Mouse (Mus musculus) midbrain, postnatal 0 days (tissue): ENCODE results near the gene Cd63. TPM values are rescaled to one million over a fixed set of nuclear protein-coding genes. Genes with fewer than 3 reads are reported as not detected.
A peak's percentile ranks its signal among the peaks of the same experiment; 100 is the strongest.

Experiments
- ATAC-seq: fragments of 200-750 bp; cut with Nextera tagmentation; 2 replicates; pipeline ENCODE4 v1.8.0; 2017; ENCODE audit warnings: moderate number of reproducible peaks, mild to moderate bottlenecking, moderate TSS enrichment, moderate library complexity; ENCODE audit not compliant: low FRiP score
- DNase-seq: peaks from one replicate; pipeline ENCODE4 v3.0.0-alpha.2; 2015; ENCODE audit warnings: low spot score
- H3K27ac ChIP-seq: fragments of 300-500 bp; sonication (generic); 2 replicates; pipeline ENCODE4 v1.5.1; 2014; ENCODE audit warnings: low read depth, mild to moderate bottlenecking, low read length, mixed read lengths
- H3K27me3 ChIP-seq: fragments of 300-500 bp; sonication (generic); 2 replicates; pipeline ENCODE4 v1.6.1; 2014; ENCODE audit warnings: low read length, control low read depth, mixed read lengths; ENCODE audit not compliant: insufficient read depth
- H3K36me3 ChIP-seq: fragments of 300-500 bp; sonication (generic); 2 replicates; pipeline ENCODE4 v1.6.1; 2014; ENCODE audit warnings: low read length, control low read depth, mixed read lengths; ENCODE audit not compliant: insufficient read depth
- H3K4me1 ChIP-seq: fragments of 300-500 bp; sonication (generic); 2 replicates; pipeline ENCODE4 v1.6.1; 2014; ENCODE audit warnings: mild to moderate bottlenecking, control low read depth, antibody characterized with exemption, low read length, mixed read lengths; ENCODE audit not compliant: insufficient read depth
- H3K4me2 ChIP-seq: fragments of 300-500 bp; sonication (generic); 2 replicates; pipeline ENCODE4 v1.6.1; 2014; ENCODE audit warnings: low read depth, mild to moderate bottlenecking, low read length, mixed read lengths; ENCODE audit not compliant: poor library complexity, severe bottlenecking
- H3K4me3 ChIP-seq: fragments of 300-500 bp; sonication (generic); 2 replicates; pipeline ENCODE4 v1.5.1; 2014; ENCODE audit warnings: low read depth, mild to moderate bottlenecking, low read length, moderate library complexity
- H3K9ac ChIP-seq: fragments of 300-500 bp; sonication (generic); replicated peaks from 2 replicates; pipeline ENCODE4 v1.6.1; 2014; ENCODE audit warnings: mild to moderate bottlenecking, low read length, moderate library complexity, mixed read lengths; ENCODE audit not compliant: poor library complexity, severe bottlenecking
- H3K9me3 ChIP-seq: fragments of 300-500 bp; sonication (generic); 2 replicates; pipeline ENCODE4 v1.6.1; 2016; ENCODE audit warnings: low read length, control low read depth
- CTCF ChIP-seq: IDR thresholded peaks from 2 replicates; pipeline ENCODE4 v1.5.1; 2016; ENCODE audit warnings: antibody characterized with exemption, mild to moderate bottlenecking
- WGBS: fragments of 180-500 bp; shearing (Covaris S2); extraction: QIAGEN DNeasy Blood & Tissue Kit; methylation state at CpG from one replicate; pipeline ENCODE4 v1.1.7; 2014; 5-methylcytosine and 5-hydroxymethylcytosine counted together
- polyA plus RNA-seq: library from polyadenylated mRNA; unstranded; fragments of >200 nt; fragmentation: Nextera tagmentation; extraction: Ambion mirVana; gene quantifications from 2 replicates; pipeline ENCODE4 v1.2.1, GENCODE M21; 2015
- total RNA-seq: library from RNA; depleted of rRNA; stranded (reverse); fragments of >200 nt; gene quantifications from 2 replicates; pipeline ENCODE4 v1.2.3, GENCODE M21; 2014

The Cd63 gene
- total and polyA plus RNA-seq, 2 experiments from 2014 or later: 16.6 to 238 TPM

DNA sequence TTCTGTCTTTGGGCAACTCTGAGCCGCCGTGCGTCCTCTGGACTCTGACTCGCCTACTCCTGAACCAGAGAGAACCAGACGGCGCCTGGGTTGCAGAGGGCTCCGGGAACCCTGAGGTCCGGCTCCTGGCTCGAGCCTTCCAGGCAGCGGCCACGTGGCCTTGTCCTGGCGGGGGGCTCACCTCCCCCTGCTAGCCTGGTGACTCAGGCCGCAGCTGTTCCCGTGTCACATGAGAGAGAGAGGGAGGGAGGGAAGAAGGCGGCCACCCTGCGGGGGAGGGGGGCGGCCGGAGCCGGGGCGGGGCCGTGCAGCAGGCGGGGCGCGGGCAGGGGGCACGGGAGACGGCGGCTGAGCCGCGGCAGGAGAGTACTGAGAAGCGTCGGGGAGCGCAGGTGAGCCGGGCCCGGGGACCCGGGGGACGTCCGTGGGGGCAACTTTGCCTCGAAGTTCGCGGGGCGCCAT, 8.8 kb downstream of the Cd63 start:
- peak overlapping the region; percentile 73 for H3K4me2 ChIP-seq
- peak; percentile 84 for DNase-seq
- peak overlapping the region; percentile 68 for H3K27ac ChIP-seq
- no peaks in the 10 kb centered on the region for H3K36me3 ChIP-seq
- peak overlapping the region; percentile 77 for H3K9ac ChIP-seq
- H3K4me1 ChIP-seq: peaks cover 5% of the 10 kb centered on the region; the same call in 1 of the 2 replicates
- peak; percentile 76 for ATAC-seq
- H3K4me3 ChIP-seq: peak overlapping the region; percentile 83
- TF ChIP-seq CTCF: no peak
- H3K9me3 ChIP-seq: no peaks in the 10 kb centered on the region
- 1% methylated on average over 25 of the region's 41 CpGs for WGBS
- no peaks in the 10 kb centered on the region for H3K27me3 ChIP-seq

DNA sequence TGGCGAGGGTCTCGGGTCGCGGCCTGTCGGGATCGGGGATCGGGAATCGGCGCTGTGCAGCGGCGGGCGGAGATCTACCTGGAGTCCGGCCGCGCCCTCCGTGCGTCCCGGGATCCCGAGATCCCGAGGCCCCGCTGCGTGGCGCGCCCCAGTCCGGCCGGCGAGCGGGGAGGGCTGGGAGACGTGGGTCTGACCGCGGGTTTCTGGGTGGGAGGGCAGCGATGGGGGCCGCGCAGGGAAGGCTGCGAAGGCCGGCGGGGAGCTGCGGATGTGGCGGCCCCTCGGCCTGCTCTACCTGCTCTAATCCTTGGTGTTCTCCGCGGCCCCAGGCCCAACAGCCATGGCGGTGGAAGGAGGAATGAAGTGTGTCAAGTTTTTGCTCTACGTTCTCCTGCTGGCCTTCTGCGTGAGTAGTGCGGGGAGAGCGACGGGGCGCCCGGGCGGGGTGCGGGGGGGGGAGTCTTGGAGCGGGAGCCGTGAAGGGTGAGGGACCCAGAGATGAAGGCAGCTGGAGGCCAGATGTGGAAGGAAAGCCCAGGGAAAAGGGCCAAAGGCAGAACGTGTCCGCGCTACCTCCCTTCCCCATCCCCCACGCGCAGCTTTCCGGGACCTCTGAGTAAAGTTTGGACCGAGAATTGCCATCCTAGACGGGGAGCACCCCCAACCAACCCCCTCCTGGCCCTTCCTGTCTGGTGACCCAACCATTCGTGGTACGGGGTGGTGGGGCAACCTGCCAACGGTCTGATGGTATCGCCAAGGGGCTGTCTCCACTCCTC, 9.5 kb downstream of the Cd63 start:
- DNase-seq: peak; percentile 76
- TF ChIP-seq CTCF: no peak
- peak; percentile 52 for ATAC-seq
- H3K4me3 ChIP-seq: peak overlapping the region; percentile 83
- peaks cover 5% of the 10 kb centered on the region; the same call in 1 of the 2 replicates for H3K4me1 ChIP-seq
- no peaks in the 10 kb centered on the region for H3K9me3 ChIP-seq
- no peaks in the 10 kb centered on the region for H3K36me3 ChIP-seq
- peak overlapping the region; percentile 68 for H3K27ac ChIP-seq
- H3K27me3 ChIP-seq: no peaks in the 10 kb centered on the region
- 2% methylated on average over 49 of the region's 66 CpGs for WGBS
- peak overlapping the region; percentile 73 for H3K4me2 ChIP-seq
- H3K9ac ChIP-seq: peak overlapping the region; percentile 77

DNA sequence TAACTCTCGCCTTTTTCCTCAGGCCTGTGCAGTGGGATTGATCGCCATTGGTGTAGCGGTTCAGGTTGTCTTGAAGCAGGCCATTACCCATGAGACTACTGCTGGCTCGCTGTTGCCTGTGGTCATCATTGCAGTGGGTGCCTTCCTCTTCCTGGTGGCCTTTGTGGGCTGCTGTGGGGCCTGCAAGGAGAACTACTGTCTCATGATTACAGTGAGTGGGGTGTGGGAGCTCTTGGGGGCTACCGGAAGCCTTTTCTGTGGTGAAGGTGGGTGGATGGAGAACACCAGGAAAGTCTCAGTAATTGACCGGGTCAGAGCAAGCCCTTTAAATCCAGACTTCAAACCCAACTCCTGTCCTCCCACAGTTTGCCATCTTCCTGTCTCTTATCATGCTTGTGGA, 10.6 kb downstream of the Cd63 start:
- Histone ChIP-seq H3K36me3 (no peaks in the 10 kb centered on the region), H3K4me1 (peaks cover 5% of the 10 kb centered on the region; the same call in 1 of the 2 replicates), H3K27ac (no peak overlapping the region), H3K27me3 (no peaks in the 10 kb centered on the region), H3K4me2 (peak overlapping the region; percentile 73; the same call in 1 of the 2 replicates), H3K4me3 (no peak overlapping the region), H3K9ac (no peak overlapping the region), H3K9me3 (no peaks in the 10 kb centered on the region)
- no peak for TF ChIP-seq CTCF
- ATAC-seq: no peak
- DNase-seq: no peak
- 90% methylated on average over 6 of the region's 6 CpGs for WGBS

DNA sequence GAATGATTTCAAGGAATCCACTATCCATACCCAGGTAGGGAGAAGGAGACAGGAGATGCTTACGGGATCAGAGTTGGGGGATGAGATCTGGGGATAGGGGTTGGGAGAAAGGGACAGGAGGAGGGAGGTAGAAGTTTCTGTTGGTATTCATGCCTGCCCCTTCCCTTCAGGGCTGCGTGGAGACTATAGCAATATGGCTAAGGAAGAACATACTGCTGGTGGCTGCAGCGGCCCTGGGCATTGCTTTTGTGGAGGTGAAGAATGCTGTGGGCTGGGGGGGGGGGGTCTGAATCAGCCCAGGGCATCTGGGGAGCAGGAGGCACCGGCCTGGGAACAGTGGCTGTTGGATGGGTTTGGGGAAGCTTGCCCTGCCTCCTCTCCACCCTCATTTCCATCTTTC, 11.5 kb downstream of the Cd63 start:
- WGBS: 82% methylated on average over 4 of the region's 4 CpGs

DNA sequence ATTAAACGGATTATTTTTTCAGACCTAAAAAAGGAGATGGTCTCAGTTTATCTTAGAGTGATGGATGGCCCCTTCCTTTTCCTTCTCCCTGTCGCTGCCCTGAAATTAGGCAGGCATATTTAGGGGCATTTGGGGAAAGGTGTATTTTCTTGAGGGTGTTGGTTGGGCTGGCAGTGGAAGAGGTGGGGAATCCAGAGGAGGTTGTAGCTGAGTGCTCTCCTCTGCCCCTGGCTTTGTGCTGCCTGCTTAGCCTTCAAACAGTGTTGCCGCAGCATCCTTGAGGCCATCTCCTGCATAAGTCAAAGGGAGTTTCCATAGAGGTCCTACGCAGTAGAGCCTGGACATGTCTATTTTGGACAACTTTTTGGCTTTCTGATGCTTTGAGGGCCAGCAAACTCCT, 12.0 kb downstream of the Cd63 start:
- 89% methylated on average over 4 of the region's 4 CpGs for WGBS
- no peaks in the 10 kb centered on the region; the same call in 1 of the 2 replicates for H3K36me3 ChIP-seq
- no peak for DNase-seq
- peaks cover 5% of the 10 kb centered on the region; the same call in 1 of the 2 replicates for H3K4me1 ChIP-seq
- no peaks in the 10 kb centered on the region for H3K9me3 ChIP-seq
- no peak for TF ChIP-seq CTCF
- H3K4me2 ChIP-seq: no peak overlapping the region
- H3K4me3 ChIP-seq: no peak overlapping the region
- no peak overlapping the region for H3K27ac ChIP-seq
- no peak overlapping the region for H3K9ac ChIP-seq
- ATAC-seq: no peak
- no peaks in the 10 kb centered on the region for H3K27me3 ChIP-seq

More for the DNA sequence above, 11.5 kb downstream of the Cd63 start:
- Histone ChIP-seq H3K36me3 (no peaks in the 10 kb centered on the region), H3K9ac (no peak overlapping the region), H3K27ac (no peak overlapping the region), H3K4me2 (no peak overlapping the region), H3K4me3 (no peak overlapping the region), H3K4me1 (peaks cover 5% of the 10 kb centered on the region; the same call in 1 of the 2 replicates), H3K27me3 (no peaks in the 10 kb centered on the region), H3K9me3 (no peaks in the 10 kb centered on the region)
- TF ChIP-seq CTCF: no peak
- no peak for ATAC-seq
- no peak for DNase-seq

DNA sequence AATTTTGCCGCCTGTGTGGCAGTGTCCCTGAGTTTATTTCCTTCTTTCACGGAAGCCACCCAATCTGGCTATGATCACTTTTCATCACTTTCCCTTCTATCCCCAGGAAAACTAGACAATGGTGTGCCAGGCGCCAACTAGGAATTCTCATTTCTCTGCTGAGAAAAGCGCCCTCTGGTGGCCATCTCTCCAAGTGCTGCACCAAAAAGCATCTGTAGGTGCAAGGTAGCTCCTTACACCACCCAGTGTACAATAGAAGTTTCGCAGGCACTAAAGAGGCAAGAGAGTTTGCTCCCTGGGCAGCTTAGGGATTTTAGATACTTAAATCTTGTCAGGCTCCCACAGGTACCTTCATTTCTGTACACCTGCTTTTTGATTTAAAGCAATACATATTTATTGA, 12.4 kb downstream of the Cd63 start:
- no peaks in the 10 kb centered on the region for H3K27me3 ChIP-seq
- H3K36me3 ChIP-seq: no peaks in the 10 kb centered on the region; the same call in 1 of the 2 replicates
- H3K4me2 ChIP-seq: no peak overlapping the region
- ATAC-seq (peak; percentile 35), DNase-seq (peak; percentile 95)
- WGBS: 9% methylated on average over 5 of the region's 5 CpGs
- no peak overlapping the region for H3K4me3 ChIP-seq
- TF ChIP-seq CTCF: peak; percentile 99
- peaks cover 5% of the 10 kb centered on the region; the same call in 1 of the 2 replicates for H3K4me1 ChIP-seq
- no peak overlapping the region for H3K9ac ChIP-seq
- H3K9me3 ChIP-seq: no peaks in the 10 kb centered on the region
- no peak overlapping the region for H3K27ac ChIP-seq
